Mouse (Mus musculus): Measurements from ENCODE around the gene Tmem44. TPM values are rescaled to one million over a fixed set of nuclear protein-coding genes. Genes with fewer than 3 reads are reported as not detected.

Gene Tmem44
- polyA plus RNA-seq (2014; fragmentation: Nextera tagmentation; extraction: Ambion mirVana) = 57.5 and 62.4 TPM in 2 replicates

DNA sequence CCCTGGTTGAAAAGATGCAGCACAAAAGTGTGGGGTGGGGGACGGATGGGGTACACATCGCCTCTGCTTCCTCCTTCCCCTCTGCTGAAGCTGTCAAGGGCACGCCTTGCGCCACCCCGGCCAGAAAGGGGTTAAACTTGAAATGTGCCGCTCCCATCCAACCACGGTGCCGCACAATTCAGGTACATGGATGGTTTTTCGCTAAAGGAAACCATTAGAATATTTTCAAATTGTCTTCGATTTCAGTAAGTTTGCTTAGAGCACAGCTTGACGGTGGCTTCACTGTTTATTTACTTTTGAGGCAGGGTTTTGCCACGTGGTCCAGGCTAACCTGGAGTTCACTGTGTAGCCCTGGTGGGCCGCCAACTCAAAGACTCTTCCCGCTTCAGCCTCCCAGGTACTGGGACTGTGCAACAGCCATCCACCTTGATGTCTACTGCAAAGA lies at the start of gene Tmem44:
Gene Tmem44 (minus strand): TSS at position 95 of the 445 bp plus-strand sequence.
- H3K4me2 ChIP-seq (ENCODE audit: low read length) = peak within 1 kb of the TSS; percentile 53
- peaks cover 15% of the 10 kb centered on the region for H3K36me3 ChIP-seq (ENCODE audit: control insufficient read depth, insufficient read depth, low read length)
- peak within 1 kb of the TSS; percentile 90 for H3K9ac ChIP-seq (ENCODE audit: low read length)
- peak within 1 kb of the TSS; percentile 74 for H3K4me3 ChIP-seq (ENCODE audit: low read depth, low read length)
- peaks cover 11% of the 10 kb centered on the region for H3K9me3 ChIP-seq (replicated peaks; ENCODE audit: control insufficient read depth, low read length)
- DNase-seq (ENCODE audit: low spot score) (no peak), ATAC-seq (peak; percentile 66)
- H3K27me3 ChIP-seq (replicated peaks; ENCODE audit: control insufficient read depth, insufficient read depth, low read length) = no peaks in the 10 kb centered on the region
- peaks cover 5% of the 10 kb centered on the region; the same call in 1 of the 2 replicates for H3K4me1 ChIP-seq (ENCODE audit: control insufficient read depth, insufficient read depth, low read length)
- peak within 1 kb of the TSS; percentile 76 for H3K27ac ChIP-seq (ENCODE audit: low read depth, low read length)
- 4% methylated on average over 14 of the region's 14 CpGs for WGBS

DNA sequence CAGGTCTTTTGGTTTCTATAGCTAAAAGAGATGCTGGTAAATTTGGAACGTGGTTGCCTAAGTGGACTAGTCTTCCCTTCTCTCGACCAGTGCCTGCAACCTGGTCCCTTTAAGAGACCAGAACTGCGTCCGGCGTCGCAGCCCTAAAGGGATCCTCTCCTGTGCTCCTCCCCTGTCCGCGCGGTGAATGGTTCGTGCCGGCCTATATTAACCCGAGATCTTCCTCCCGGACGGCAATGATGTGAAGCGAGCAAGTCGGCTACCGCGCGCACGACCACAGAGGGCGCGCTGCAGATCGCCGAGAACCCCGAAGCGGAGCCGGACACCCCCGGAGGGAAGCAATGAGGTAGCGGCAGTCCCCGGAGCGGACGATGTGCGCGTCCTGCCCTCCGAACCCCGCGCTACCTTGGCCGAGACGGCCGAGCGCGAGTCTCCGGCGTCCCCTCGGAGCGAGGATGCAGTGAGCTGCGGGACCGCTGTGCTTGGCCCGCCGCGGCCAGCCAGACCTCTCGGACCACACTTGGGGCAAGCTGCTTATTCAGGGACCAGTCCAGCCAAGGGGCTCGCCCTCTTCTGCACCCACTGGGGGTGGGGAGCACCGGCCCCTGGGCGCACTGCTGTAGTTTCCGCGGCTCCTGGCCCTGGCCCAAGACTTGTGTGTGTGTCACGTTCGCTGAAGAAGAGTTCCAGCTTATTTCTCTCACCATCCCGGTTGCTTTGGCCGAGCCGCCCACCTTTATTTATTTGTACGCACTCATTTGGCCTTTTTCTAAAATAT lies 49.0 kb upstream of the Tmem44 start, which contains the start of gene Fam43a:
Gene Fam43a (plus strand): TSS at position 233 of the 778 bp plus-strand sequence.
- Histone ChIP-seq H3K4me1 (ENCODE audit: control insufficient read depth, insufficient read depth, low read length) (peaks cover 20% of the 10 kb centered on the region), H3K9ac (ENCODE audit: low read length) (peak within 1 kb of the TSS; percentile 65), H3K9me3 (replicated peaks; ENCODE audit: control insufficient read depth, low read length) (no peaks in the 10 kb centered on the region), H3K27ac (ENCODE audit: low read depth, low read length) (no peak within 1 kb of the TSS; the same call in 1 of the 2 replicates), H3K27me3 (replicated peaks; ENCODE audit: control insufficient read depth, insufficient read depth, low read length) (peaks cover 24% of the 10 kb centered on the region), H3K36me3 (ENCODE audit: control insufficient read depth, insufficient read depth, low read length) (no peaks in the 10 kb centered on the region), H3K4me3 (ENCODE audit: low read depth, low read length) (peak within 1 kb of the TSS; percentile 53), H3K4me2 (ENCODE audit: low read length) (peak within 1 kb of the TSS; percentile 93)
- DNase-seq (ENCODE audit: low spot score) = peak; percentile 81
- WGBS = under 1% methylated on average over 57 of the region's 63 CpGs
- peak; percentile 51 for ATAC-seq

- Histone ChIP-seq H3K4me2 (ENCODE audit: low read length) (peak overlapping the region; percentile 41), H3K4me3 (ENCODE audit: low read depth, low read length) (no peak overlapping the region), H3K27ac (ENCODE audit: low read depth, low read length) (no peak overlapping the region), H3K9ac (ENCODE audit: low read length) (no peak overlapping the region), H3K36me3 (ENCODE audit: control insufficient read depth, insufficient read depth, low read length) (no peaks in the 10 kb centered on the region), H3K4me1 (ENCODE audit: control insufficient read depth, insufficient read depth, low read length) (peaks cover 20% of the 10 kb centered on the region), H3K9me3 (replicated peaks; ENCODE audit: control insufficient read depth, low read length) (no peaks in the 10 kb centered on the region), H3K27me3 (replicated peaks; ENCODE audit: control insufficient read depth, insufficient read depth, low read length) (peaks cover 25% of the 10 kb centered on the region)
- ATAC-seq = peak; percentile 55
- 9% methylated on average over 16 of the region's 16 CpGs for whole genome bisulfite sequencing
- DNase-seq (ENCODE audit: low spot score) = peak; percentile 95
These were observed 46.5 kb upstream of the Tmem44 start for GRCm38 (mm10) chr16:30596959-30597681.

DNA sequence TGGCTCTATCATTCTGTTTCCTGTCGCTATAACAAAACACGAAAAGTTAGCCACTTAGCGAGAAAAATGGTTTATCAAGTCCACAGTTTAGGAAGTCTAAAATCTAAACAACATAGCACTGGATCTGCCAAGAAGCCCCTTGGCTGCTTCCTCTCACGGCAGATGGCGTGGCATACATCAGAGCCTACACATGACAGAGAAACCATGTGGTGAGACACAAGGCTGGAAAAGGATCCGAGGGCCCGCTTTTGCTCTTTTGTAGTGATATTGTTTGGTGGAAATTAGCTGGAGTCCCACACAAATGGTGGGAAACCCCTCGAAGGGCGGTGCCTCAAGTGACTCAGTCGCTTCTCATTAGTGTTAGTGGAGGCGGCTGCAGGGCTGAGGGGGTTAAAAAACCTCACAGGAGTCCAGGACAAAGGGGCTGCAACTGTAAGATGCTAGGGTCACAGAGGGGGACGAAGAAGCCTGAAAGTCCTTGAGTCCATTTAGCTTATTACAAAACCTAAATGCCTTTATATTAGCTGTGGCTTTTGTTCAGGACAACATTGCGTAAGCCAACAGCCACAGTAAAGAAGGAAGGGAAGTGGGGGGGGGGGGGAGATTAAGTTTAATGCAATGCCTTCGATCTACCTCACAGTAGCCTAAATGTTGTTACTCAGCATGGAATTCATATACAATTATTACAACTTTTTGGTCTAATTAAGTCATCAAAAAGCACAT lies 45.4 kb upstream of the Tmem44 start:
- no peak overlapping the region for H3K9ac ChIP-seq (ENCODE audit: low read length)
- ATAC-seq (peak; percentile 66), DNase-seq (ENCODE audit: low spot score) (peak; percentile 86)
- H3K36me3 ChIP-seq (ENCODE audit: control insufficient read depth, insufficient read depth, low read length) = no peaks in the 10 kb centered on the region
- peaks cover 18% of the 10 kb centered on the region for H3K4me1 ChIP-seq (ENCODE audit: control insufficient read depth, insufficient read depth, low read length)
- H3K4me2 ChIP-seq (ENCODE audit: low read length) = no peak overlapping the region
- H3K4me3 ChIP-seq (ENCODE audit: low read depth, low read length) = no peak overlapping the region
- H3K9me3 ChIP-seq (replicated peaks; ENCODE audit: control insufficient read depth, low read length) = no peaks in the 10 kb centered on the region
- H3K27ac ChIP-seq (ENCODE audit: low read depth, low read length) = no peak overlapping the region
- 26% methylated on average over 14 of the region's 14 CpGs for WGBS
- H3K27me3 ChIP-seq (replicated peaks; ENCODE audit: control insufficient read depth, insufficient read depth, low read length) = peaks cover 15% of the 10 kb centered on the region

- 42% methylated on average over 3 of the region's 3 CpGs for WGBS
- peaks cover 8% of the 10 kb centered on the region; the same call in 1 of the 2 replicates for H3K27me3 ChIP-seq (replicated peaks; ENCODE audit: control insufficient read depth, insufficient read depth, low read length)
- H3K4me2 ChIP-seq (ENCODE audit: low read length) = no peak overlapping the region
- H3K27ac ChIP-seq (ENCODE audit: low read depth, low read length) = no peak overlapping the region
- H3K4me1 ChIP-seq (ENCODE audit: control insufficient read depth, insufficient read depth, low read length) = peaks cover 11% of the 10 kb centered on the region
- H3K36me3 ChIP-seq (ENCODE audit: control insufficient read depth, insufficient read depth, low read length) = no peaks in the 10 kb centered on the region
- ATAC-seq (no peak), DNase-seq (ENCODE audit: low spot score) (no peak)
- no peak overlapping the region for H3K4me3 ChIP-seq (ENCODE audit: low read depth, low read length)
- no peak overlapping the region for H3K9ac ChIP-seq (ENCODE audit: low read length)
- no peaks in the 10 kb centered on the region for H3K9me3 ChIP-seq (replicated peaks; ENCODE audit: control insufficient read depth, low read length)
These were observed 44.7 kb upstream of the Tmem44 start for GRCm38 (mm10) chr16:30595356-30595755.

DNA sequence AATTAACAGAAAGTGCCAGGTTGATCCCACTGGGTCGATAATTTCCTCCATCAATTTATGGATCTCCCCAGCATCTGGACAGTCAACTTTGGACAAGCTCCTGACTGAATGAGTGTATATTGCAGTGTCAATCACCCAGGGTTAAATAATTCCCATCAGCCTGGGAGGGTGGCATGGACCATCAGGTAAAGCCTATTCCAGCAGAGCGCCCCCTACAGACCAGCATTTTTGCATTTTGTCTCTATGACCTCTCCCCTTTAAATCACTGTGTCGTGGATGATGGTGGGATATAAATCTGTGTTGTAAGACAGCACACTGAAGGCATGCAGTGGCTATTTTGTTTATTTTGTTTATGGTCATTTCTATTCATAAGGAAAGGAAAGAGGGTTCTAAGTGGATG lies 41.3 kb upstream of the Tmem44 start:
- H3K27ac ChIP-seq (ENCODE audit: low read depth, low read length) = no peak overlapping the region
- H3K4me1 ChIP-seq (ENCODE audit: control insufficient read depth, insufficient read depth, low read length) = peaks cover 8% of the 10 kb centered on the region
- DNase-seq (ENCODE audit: low spot score) = no peak
- 49% methylated on average over 3 of the region's 3 CpGs for WGBS
- H3K36me3 ChIP-seq (ENCODE audit: control insufficient read depth, insufficient read depth, low read length) = no peaks in the 10 kb centered on the region
- no peak overlapping the region for H3K4me2 ChIP-seq (ENCODE audit: low read length)
- no peak overlapping the region for H3K4me3 ChIP-seq (ENCODE audit: low read depth, low read length)
- no peak for ATAC-seq
- H3K9me3 ChIP-seq (replicated peaks; ENCODE audit: control insufficient read depth, low read length) = no peaks in the 10 kb centered on the region
- 0 out of 2 replicates have a peak, but pooled peaks cover 5% of the 10 kb centered on the region for H3K27me3 ChIP-seq (replicated peaks; ENCODE audit: control insufficient read depth, insufficient read depth, low read length)
- no peak overlapping the region for H3K9ac ChIP-seq (ENCODE audit: low read length)

GRCm38 (mm10) chr16:30590264-30591209 lies 39.9 kb upstream of the Tmem44 start:
- H3K4me2 ChIP-seq (ENCODE audit: low read length) = no peak overlapping the region
- no peak overlapping the region for H3K27ac ChIP-seq (ENCODE audit: low read depth, low read length)
- H3K4me1 ChIP-seq (ENCODE audit: control insufficient read depth, insufficient read depth, low read length) = 0 out of 2 replicates have a peak, but pooled peaks cover 7% of the 10 kb centered on the region
- no peak overlapping the region for H3K9ac ChIP-seq (ENCODE audit: low read length)
- 0 out of 2 replicates have a peak, but pooled peaks cover under 1% of the 10 kb centered on the region for H3K36me3 ChIP-seq (ENCODE audit: control insufficient read depth, insufficient read depth, low read length)
- H3K9me3 ChIP-seq (replicated peaks; ENCODE audit: control insufficient read depth, low read length) = no peaks in the 10 kb centered on the region
- ATAC-seq (no peak), DNase-seq (ENCODE audit: low spot score) (no peak)
- WGBS = 42% methylated on average over 7 of the region's 7 CpGs
- H3K4me3 ChIP-seq (ENCODE audit: low read depth, low read length) = no peak overlapping the region
- H3K27me3 ChIP-seq (replicated peaks; ENCODE audit: control insufficient read depth, insufficient read depth, low read length) = 0 out of 2 replicates have a peak, but pooled peaks cover 5% of the 10 kb centered on the region

Data from forebrain, embryonic 14.5 days (tissue).